Mouse (Mus musculus) megakaryocyte, embryonic 14.5 days (primary cell): ENCODE measurements around the gene Mark2. TPM values are rescaled to one million over a fixed set of nuclear protein-coding genes. Genes with fewer than 3 reads are reported as not detected.

Experiments
- H3K27me3 ChIP-seq: replicated peaks from 2 replicates; pipeline ENCODE3; 2012; ENCODE audit warnings: inconsistent platforms
- H3K36me3 ChIP-seq: replicated peaks from 2 replicates; pipeline ENCODE3; 2012; ENCODE audit warnings: low read length, inconsistent platforms, mixed read lengths
- H3K4me1 ChIP-seq: 2 replicates; pipeline ENCODE4 v1.6.1; 2012; ENCODE audit warnings: inconsistent platforms
- H3K4me3 ChIP-seq: replicated peaks from 2 replicates; pipeline ENCODE3; 2012; ENCODE audit warnings: moderate library complexity, mild to moderate bottlenecking, inconsistent platforms
- H3K9me3 ChIP-seq: 2 replicates; pipeline ENCODE4 v1.6.1; 2012; ENCODE audit warnings: inconsistent platforms
- FLI1 ChIP-seq: IDR thresholded peaks from 2 replicates; pipeline ENCODE4 v1.6.1; 2012; ENCODE audit warnings: low read length, inconsistent platforms, mixed read lengths
- GATA1 ChIP-seq: IDR thresholded peaks from 3 replicates; pipeline ENCODE4 v1.6.1; 2012; ENCODE audit warnings: mixed read lengths, low read length, inconsistent platforms, borderline replicate concordance
- polyA plus RNA-seq: library from polyadenylated mRNA; stranded (reverse); fragments of >175 nt; gene quantifications from 2 replicates; pipeline ENCODE4 v1.2.3, GENCODE M21; 2012; ENCODE audit warnings: low replicate concordance; ENCODE audit not compliant: insufficient read depth

The Mark2 gene
- polyA plus RNA-seq, 1 experiment, result 179 TPM

- Histone ChIP-seq H3K9me3 (no peaks in the 10 kb centered on the region), H3K27me3 (no peaks in the 10 kb centered on the region), H3K4me3 (no peak overlapping the region), H3K4me1 (peaks cover 44% of the 10 kb centered on the region), H3K36me3 (peaks cover 99% of the 10 kb centered on the region)
- TF ChIP-seq GATA1 (no peak), FLI1 (no peak)
These were observed 62.5 kb downstream of the Mark2 start for GRCm38 (mm10) chr19:7279114-7279513.

- Histone ChIP-seq H3K36me3 (peaks cover 99% of the 10 kb centered on the region), H3K27me3 (no peaks in the 10 kb centered on the region), H3K9me3 (no peaks in the 10 kb centered on the region), H3K4me3 (no peak overlapping the region), H3K4me1 (peaks cover 46% of the 10 kb centered on the region)
- TF ChIP-seq FLI1, result no peak
These were observed 63.3 kb downstream of the Mark2 start for GRCm38 (mm10) chr19:7278200-7278906.

DNA sequence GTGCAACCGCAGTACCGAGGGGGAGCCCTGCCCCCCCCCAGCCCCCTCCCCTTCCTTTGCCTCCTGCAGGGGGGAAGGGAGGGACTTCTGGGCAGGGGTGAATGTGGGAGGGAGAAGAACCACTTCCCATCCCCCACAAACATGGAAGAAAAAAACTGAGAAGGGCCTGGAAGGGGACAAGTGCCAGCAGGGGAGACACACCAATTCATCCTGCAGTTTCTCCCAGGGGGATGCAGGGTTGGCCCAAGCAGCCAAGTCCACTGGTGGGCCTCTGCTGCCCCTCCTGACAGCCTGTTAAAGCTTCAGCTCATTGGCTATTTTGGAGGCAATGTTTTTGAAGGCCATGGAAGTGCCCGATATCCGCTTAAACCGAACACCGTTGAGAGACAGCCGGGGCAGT lies 64.9 kb downstream of the Mark2 start:
- no peaks in the 10 kb centered on the region for H3K27me3 ChIP-seq
- peaks cover 46% of the 10 kb centered on the region for H3K4me1 ChIP-seq
- TF ChIP-seq GATA1, result no peak
- no peak for TF ChIP-seq FLI1
- no peaks in the 10 kb centered on the region for H3K9me3 ChIP-seq
- H3K4me3 ChIP-seq, result peak overlapping the region; percentile 19
- H3K36me3 ChIP-seq, result peaks cover 99% of the 10 kb centered on the region

DNA sequence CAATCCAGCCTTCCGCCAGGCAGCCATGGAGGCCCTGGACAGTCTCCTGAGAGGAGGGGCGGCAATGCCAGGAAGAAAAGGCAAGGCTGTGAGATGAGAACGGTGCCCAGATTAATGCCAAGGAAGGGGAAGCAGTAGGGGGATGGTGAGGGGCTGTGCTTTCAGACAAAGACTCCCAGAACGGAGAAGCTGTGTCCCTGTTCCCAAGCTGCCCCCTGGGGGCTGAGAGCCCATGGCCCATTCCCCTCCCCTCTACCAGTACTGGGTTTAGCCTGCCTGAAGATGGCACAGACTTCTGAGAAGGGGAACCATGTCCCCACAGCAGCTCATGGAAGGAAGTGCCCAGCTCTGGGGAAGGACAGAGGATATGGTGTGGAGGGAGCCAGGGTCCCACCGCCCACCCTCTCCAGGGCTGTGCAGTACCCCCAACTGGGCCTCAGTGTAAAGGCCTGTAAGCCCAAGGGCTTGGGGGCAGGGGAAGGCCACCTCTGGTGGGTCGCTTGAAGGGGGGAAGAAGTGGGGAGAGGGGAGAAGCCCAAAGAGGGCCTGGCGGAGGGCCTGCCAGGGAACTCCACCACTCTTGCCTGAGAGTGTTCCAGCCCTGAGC lies 65.5 kb downstream of the Mark2 start:
- Histone ChIP-seq H3K4me1 (peaks cover 51% of the 10 kb centered on the region), H3K27me3 (no peaks in the 10 kb centered on the region), H3K4me3 (no peak overlapping the region), H3K9me3 (no peaks in the 10 kb centered on the region), H3K36me3 (peaks cover 99% of the 10 kb centered on the region)
- TF ChIP-seq GATA1 (no peak), FLI1 (no peak)

DNA sequence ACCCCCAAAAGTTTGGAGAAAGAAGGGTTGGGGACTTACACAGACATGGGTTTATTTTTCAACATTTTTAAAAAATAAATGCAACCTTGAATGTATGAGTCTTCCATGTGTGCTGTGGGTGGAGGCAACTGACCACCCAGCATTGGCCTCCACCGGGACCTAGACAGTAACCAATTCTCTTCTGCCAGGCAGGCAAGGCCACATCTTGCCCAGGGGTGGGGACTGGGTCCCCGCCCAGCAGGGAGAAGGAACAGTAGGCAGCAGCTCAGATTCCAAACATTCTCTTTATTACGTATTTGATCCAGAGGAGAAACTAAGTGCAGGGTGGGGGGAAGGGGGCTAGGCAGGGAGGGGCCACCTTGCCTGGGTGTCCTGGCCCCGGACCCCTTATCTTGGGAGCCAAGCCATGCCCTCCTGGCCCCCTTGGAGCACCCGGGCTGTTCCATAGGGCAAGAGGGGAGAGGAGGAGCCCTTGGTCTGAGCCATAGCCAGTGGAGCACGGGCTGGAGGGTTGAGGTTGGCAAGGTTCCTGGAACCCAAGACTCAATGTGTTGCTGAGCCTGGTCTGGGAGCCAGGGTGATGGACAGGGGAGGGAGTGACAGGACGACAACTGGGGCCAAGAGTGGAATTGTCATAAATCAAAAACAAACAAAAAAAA lies 66.4 kb downstream of the Mark2 start:
- Histone ChIP-seq H3K4me1 (peaks cover 60% of the 10 kb centered on the region), H3K27me3 (no peaks in the 10 kb centered on the region), H3K36me3 (peaks cover 99% of the 10 kb centered on the region), H3K4me3 (no peak overlapping the region), H3K9me3 (no peaks in the 10 kb centered on the region)
- no peak for TF ChIP-seq GATA1
- no peak for TF ChIP-seq FLI1

GRCm38 (mm10) chr19:7274326-7274990 lies 67.2 kb downstream of the Mark2 start:
- Histone ChIP-seq H3K27me3 (no peaks in the 10 kb centered on the region), H3K4me1 (peaks cover 68% of the 10 kb centered on the region), H3K36me3 (peaks cover 97% of the 10 kb centered on the region), H3K9me3 (no peaks in the 10 kb centered on the region), H3K4me3 (peak overlapping the region; percentile 51)
- no peak for TF ChIP-seq FLI1
- TF ChIP-seq GATA1, result no peak

- H3K27me3 ChIP-seq, result peaks cover 4% of the 10 kb centered on the region
- 0 out of 2 replicates have a peak, but pooled peaks cover under 1% of the 10 kb centered on the region for H3K9me3 ChIP-seq
- TF ChIP-seq GATA1 (no peak), FLI1 (no peak)
- H3K4me1 ChIP-seq, result peaks cover 68% of the 10 kb centered on the region
- no peak overlapping the region for H3K4me3 ChIP-seq
- H3K36me3 ChIP-seq, result peaks cover 87% of the 10 kb centered on the region
These were observed 68.2 kb downstream of the Mark2 start for GRCm38 (mm10) chr19:7273486-7273885.

- peaks cover 77% of the 10 kb centered on the region for H3K4me1 ChIP-seq
These were observed 72.2 kb downstream of the Mark2 start for GRCm38 (mm10) chr19:7269290-7270044.

GRCm38 (mm10) chr19:7268722-7269090 lies 73.0 kb downstream of the Mark2 start:
- peaks cover 39% of the 10 kb centered on the region for H3K36me3 ChIP-seq
- H3K4me1 ChIP-seq, result peaks cover 79% of the 10 kb centered on the region
- H3K27me3 ChIP-seq, result peaks cover 8% of the 10 kb centered on the region

More at GRCm38 (mm10) chr19:7269290-7270044, 72.2 kb downstream of the Mark2 start:
- peak overlapping the region; percentile 97 for H3K4me3 ChIP-seq
- H3K36me3 ChIP-seq, result peaks cover 47% of the 10 kb centered on the region
- H3K27me3 ChIP-seq, result peaks cover 7% of the 10 kb centered on the region
- TF ChIP-seq GATA1 (no peak), FLI1 (no peak)
- H3K9me3 ChIP-seq, result 0 out of 2 replicates have a peak, but pooled peaks cover 3% of the 10 kb centered on the region

More at GRCm38 (mm10) chr19:7268722-7269090, 73.0 kb downstream of the Mark2 start:
- Histone ChIP-seq H3K9me3 (0 out of 2 replicates have a peak, but pooled peaks cover 3% of the 10 kb centered on the region), H3K4me3 (peak overlapping the region; percentile 97)
- TF ChIP-seq GATA1, result no peak
- no peak for TF ChIP-seq FLI1
